Mouse (Mus musculus): ENCODE results near the gene C1qtnf9.

GRCm38 (mm10) chr14:60830096-60830495 is 62.2 kb downstream of the C1qtnf9 start:
- TF ChIP-seq CTCF (IDR thresholded peaks at IDR 0.05; ENCODE audit: low read depth) (no peak), EP300 (optimal IDR thresholded peaks at IDR 0.05) (no peak)

All from stomach, postnatal 0 days (tissue).